Mouse (Mus musculus) left cerebral cortex, postnatal 4 days (tissue): ENCODE results near the gene Fjx1. TPM values are rescaled to one million over a fixed set of nuclear protein-coding genes. Genes with fewer than 3 reads are reported as not detected.
A peak's percentile ranks its signal among the peaks of the same experiment; 100 is the strongest.

Source experiments
- DNase-seq: peaks from one replicate; pipeline ENCODE4 v3.0.0-alpha.2; 2022
- intact Hi-C: fragments of 180-260 bp; cut with DNase I; formaldehyde crosslinking; loops from one replicate; pipeline ENCODE4 v1.15.1; 2025
- total RNA-seq, 2 experiments: library from RNA; stranded (reverse); gene quantifications; 2 replicates each; pipeline ENCODE4 v1.2.3; 2021

Fjx1 gene
- total RNA-seq = 10 to 100 TPM; 65.1 to 65.3 TPM

- peak; percentile 83 for DNase-seq
- intact Hi-C loops = loop anchor here (2.0 to 10.0 kb wide), 5 partner anchors 210 to 760 kb away; no protein-coding TSS in a partner anchor
These were observed at the start of gene Fjx1 for GRCm38 (mm10) chr2:102451671-102452549. Fjx1 (minus strand) TSS chr2:102452499.

DNA sequence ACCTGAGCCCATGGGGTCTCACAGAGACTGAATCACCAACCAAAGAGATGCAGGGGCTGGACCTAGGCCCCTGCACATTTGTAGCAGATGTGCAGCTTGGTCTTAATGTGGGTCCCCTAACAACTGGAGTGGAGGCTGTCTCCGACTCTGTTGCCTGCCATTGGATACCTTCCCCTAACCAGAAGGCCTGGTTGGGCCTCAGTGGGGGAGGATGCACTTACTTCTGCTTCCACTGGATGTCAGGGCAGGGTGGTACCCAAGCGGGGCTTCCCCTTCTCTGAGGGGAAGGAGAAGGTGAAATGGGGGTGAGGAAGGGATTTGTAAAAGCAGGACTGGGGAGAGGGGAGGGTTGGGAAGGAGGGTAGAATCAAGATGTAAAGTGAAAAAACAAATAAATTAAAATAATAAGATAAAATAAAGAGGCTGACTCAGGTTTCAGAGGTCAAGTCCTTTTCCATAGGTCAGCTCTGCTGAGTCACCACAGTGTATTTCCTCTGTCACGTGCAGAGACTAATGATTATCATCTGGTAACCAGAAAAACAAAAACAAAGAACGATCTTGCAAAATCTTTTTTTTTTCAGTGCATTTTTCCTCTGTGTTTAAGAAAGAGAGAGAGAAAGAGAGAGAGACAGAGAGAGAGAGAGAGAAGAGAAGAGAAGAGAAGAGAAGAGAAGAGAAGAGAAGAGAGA, 47.8 kb upstream of the Fjx1 start:
- intact Hi-C loops = no loop called here
- DNase-seq = no peak

- DNase-seq = no peak
- intact Hi-C loops = no loop called here
These were observed 28.4 kb upstream of the Fjx1 start for GRCm38 (mm10) chr2:102480738-102481137.

- intact Hi-C loops = no loop called here
- peak; percentile 7 for DNase-seq
These were observed 23.8 kb upstream of the Fjx1 start for GRCm38 (mm10) chr2:102476101-102476500.

GRCm38 (mm10) chr2:102468645-102469044, 16.3 kb upstream of the Fjx1 start:
- no peak for DNase-seq
- intact Hi-C loops = no loop called here

DNA sequence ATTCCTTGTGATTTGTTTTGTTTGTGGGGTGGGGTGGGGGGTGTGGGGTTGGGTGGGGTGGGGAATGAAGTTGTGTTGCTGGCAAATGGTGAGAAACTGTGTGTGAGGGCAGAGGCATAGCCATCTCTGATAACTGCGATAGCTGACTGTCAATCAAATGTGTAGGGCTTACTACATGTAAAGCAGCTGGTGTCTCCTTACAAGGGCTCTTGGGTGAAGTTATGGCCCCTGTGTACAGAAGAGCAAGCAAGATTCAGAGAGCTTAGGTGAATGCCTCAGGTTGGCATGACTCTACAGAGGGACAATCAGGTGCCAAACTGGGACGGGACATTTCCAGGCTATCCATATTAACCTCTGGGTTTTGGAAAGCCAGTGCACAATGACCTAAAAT, 12.0 kb upstream of the Fjx1 start:
- DNase-seq = no peak
- intact Hi-C loops = no loop called here

DNA sequence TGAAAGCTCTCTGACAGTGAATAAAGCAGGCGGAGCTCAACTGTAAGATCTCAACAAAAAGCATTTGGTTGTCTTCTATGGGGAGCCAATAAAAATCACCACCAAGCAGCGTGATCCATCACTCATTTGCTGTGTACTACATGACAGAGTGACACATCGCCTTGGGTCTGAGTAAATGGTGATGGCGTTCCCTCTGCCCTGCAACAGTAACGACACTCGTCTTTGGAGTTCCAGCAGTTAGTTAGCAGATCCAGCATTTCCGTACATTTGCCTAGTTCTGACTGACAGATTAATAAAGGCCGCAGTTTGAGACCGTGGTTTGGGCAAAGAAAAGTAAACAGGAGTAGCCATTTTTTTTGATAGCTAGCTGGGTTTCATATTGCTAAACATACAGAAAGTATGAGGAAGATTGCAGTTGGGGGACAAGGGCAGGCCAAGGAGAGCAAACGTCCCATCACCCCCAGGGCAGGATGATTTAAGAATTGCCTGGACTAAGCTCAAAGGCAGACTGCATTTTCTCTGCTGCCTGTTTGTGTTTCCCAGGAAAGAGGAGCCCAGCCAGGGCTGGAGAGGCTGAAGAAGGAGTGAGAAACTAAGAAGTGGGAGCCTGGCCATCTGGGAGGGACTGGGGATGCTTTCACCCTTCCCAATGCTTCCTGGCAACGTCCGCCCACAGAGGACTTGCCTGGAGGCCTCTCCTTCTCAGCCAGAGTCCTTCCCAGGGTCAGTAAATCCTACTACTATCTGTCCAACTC, 11.5 kb upstream of the Fjx1 start:
- intact Hi-C loops = no loop called here
- peak; percentile 65 for DNase-seq

- intact Hi-C loops = no loop called here
- no peak for DNase-seq
These were observed 9.2 kb upstream of the Fjx1 start for GRCm38 (mm10) chr2:102461491-102461890.

- intact Hi-C loops = loop anchor here (10.0 kb wide), 1 partner anchor 360 kb away; no protein-coding TSS in a partner anchor
These were observed 2.8 kb upstream of the Fjx1 start for GRCm38 (mm10) chr2:102455126-102455525.

DNA sequence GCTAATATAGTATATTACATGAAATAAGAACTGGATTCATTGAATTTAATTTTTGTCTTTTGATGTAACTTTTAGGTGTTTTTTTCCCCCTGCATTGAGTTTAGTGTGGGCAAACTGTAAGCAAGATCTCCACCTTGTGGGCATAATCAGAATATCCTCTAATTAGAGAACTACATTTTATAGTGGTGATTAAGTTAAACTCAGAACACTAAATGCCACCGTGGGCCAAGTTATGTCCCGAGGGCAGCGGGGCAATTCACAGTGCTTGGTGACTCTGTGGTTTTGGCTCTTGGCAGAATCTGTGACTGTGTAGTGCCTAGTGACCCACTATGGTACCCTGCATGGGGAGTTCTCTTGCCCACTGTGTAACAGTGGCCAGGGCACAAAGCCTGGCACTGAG, 1.1 kb upstream of the Fjx1 start:
- intact Hi-C loops = loop anchor here (5.0 to 10.0 kb wide), 4 partner anchors 209 to 761 kb away; no protein-coding TSS in a partner anchor
- DNase-seq = peak; percentile 13

More at GRCm38 (mm10) chr2:102455126-102455525, 2.8 kb upstream of the Fjx1 start:
- no peak for DNase-seq

DNA sequence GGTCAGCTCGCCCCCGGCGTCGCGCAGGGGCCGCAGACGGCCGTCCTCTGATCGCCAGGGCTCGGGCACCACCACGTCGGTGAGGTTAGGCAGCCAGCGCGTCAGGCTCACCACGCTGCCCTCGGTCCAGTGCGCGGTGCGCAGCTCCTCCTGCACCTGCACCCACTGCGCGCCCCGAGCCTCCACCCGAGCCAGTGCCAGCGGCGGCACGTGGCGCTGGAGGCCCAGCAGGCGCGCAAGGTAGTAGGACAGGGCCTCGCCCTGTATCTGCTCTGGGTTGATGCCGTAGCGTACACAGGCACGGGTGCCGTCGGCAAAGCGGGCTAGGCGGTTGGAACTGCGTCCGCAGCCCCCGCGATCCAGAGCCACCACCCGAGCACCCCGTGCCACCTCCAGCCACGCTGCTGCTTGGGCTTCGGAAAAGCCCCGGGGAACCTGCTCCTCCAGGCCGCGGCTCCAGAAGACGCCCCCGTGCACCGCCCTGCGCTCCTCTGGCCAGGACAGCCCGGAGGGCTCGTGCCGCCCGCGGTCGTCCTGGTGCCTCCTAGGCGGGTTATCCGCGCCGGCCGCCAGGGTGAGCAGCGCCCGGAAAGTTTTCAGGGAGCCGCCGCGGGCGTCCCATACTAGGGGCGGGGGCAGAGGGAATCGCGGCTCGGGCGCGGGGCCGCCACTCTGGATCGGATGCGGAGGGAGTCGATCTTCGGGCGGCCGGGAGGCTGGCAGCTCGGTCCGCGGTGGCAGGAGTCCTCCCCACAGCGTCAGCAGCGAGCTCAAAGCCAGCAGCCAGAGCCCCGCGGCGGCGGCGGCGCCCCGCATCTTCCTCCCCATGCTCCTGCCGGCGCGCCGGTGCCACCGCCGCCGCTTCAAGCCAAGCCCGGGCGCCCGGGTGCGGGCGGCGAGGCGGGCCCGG, 1.3 kb downstream of the Fjx1 start:
- peak; percentile 51 for DNase-seq
- intact Hi-C loops = loop anchor here (2.0 to 10.0 kb wide), 5 partner anchors 211 to 759 kb away; no protein-coding TSS in a partner anchor

DNA sequence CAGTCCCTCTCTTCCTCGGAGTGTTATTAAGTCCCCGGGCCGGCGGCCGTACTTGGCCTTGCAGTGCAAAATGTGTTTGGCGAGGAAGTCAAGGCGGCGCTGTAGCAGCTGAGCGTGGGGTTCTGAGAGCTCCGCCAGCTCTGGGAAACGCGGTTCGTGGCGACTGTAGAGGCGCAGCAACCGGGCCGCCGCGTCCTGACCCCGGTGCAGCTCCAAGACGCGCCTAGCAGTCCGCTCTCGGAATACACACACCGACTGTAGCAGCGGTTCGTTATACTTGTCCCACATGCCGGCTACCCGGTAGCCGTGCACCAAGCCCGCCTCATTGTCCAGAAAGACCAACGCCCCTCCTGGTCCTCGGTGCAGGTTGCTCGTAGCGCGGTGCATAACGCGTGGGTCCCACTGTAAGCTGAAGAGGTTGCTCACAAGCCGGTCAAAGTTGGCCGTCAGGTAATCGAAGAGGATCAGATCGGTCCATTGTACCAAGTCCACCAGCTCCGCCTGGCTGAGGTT, 2.0 kb downstream of the Fjx1 start:
- DNase-seq = peak; percentile 72
- intact Hi-C loops = loop anchor here (2.0 to 10.0 kb wide), 5 partner anchors 212 to 758 kb away; no protein-coding TSS in a partner anchor

DNA sequence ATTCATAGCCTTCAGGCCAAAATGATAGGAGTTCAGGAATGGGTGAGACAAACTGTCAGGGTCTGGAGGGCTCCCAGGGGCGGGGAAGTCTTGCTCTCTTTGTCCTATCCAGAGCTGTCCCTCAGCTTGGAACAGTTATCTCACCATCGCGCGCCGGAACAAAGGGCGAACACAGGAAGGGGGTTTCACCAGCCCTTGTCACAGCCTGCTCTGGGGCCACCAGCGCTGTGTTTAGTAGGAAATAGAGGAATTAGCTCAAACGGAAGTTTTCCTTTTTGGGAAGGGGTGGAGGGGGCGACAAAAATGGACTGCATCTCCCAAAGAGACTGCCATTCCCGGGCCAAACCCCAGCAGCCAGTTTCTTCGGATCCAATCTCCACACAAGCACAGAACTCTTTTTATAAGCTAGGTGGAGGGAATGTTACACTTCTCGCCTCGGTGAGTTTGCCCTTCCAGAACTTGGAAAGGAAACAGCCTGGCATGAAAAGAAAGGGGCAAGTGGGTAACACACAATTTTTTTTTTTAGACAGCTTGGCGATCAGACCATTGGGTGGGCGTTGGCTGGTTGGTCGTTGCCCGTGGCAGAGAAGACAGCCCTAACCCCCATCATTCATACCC, 2.6 kb downstream of the Fjx1 start:
- peak; percentile 60 for DNase-seq
- intact Hi-C loops = loop anchor here (2.0 to 10.0 kb wide), 8 partner anchors 49 to 757 kb away; no protein-coding TSS in a partner anchor

DNA sequence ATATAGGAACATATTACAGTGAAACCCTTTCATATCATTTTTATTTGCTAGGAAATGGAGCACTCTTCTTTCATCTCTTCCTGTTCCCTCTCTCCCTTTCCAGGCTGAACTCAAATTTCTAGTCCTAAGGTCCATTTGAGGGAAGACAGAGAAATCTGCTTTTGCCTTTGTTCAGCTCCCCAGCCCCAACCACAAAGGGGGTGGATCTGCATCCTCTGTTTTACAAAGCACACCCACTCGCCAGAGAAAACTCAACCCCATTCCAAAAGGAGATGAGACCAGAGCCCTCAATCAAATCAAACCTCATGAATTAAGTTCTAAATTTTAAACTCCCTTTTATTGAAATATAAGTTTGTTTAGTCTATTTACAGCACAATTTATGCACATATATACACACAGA, 3.2 kb downstream of the Fjx1 start:
- no peak for DNase-seq
- intact Hi-C loops = loop anchor here (2.0 to 10.0 kb wide), 3 partner anchors 48 to 244 kb away; no protein-coding TSS in a partner anchor

GRCm38 (mm10) chr2:102447831-102448230, 4.5 kb downstream of the Fjx1 start:
- intact Hi-C loops = loop anchor here (2.0 to 10.0 kb wide), 3 partner anchors 47 to 243 kb away; no protein-coding TSS in a partner anchor

GRCm38 (mm10) chr2:102446851-102447250, 5.4 kb downstream of the Fjx1 start:
- intact Hi-C loops = loop anchor here (10.0 kb wide), 2 partner anchors 152 to 242 kb away; no protein-coding TSS in a partner anchor
- DNase-seq = no peak

More at GRCm38 (mm10) chr2:102447831-102448230, 4.5 kb downstream of the Fjx1 start:
- DNase-seq = no peak

GRCm38 (mm10) chr2:102437357-102438030, 14.8 kb downstream of the Fjx1 start:
- no peak for DNase-seq
- intact Hi-C loops = no loop called here

DNA sequence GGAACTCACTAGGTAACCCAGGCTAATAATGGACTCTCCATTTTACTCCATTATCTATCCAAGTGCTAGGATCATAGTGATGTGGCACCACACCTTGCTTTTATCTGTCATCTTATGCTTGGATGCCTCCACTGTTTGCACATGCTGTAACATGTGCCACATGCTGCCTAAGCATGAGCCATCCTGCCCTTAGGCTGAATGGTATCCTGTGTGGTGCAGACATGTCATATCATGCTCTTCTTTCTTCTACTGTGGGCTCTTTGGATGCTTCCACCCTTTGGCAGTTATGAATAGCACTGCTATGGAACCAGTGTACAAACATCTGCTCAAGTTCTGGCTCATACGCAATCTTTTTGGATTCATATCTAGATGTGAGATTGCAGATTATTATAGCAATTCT, 18.4 kb downstream of the Fjx1 start:
- intact Hi-C loops = no loop called here
- no peak for DNase-seq
